Mouse (Mus musculus) spleen, postnatal 10 days (tissue): ENCODE measurements around the gene Ifrd2.

Source experiments
- DNase-seq, 2 experiments: peaks; one replicate each; pipeline ENCODE4 v3.0.0; 2021 to 2022; ENCODE audit warnings: low spot score in 2 of 2

Ifrd2 gene

DNA sequence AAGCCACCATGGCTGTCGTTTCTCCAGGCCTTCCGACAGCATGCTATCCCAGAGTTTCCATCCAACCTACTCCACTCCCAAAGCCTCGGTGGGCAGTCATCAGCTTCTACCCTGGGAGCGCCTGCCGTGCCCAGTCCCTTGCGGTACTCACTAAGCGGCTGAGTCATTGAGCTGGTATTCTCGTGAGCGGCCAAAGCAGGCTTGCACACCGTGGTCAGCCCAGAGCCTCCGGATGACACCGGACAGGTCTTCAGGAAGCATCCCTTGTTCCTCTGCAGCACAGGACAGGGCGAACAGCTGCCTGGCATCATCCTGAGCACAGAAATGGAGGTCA lies 32.1 kb downstream of the Ifrd2 start:
- no peak for DNase-seq

DNA sequence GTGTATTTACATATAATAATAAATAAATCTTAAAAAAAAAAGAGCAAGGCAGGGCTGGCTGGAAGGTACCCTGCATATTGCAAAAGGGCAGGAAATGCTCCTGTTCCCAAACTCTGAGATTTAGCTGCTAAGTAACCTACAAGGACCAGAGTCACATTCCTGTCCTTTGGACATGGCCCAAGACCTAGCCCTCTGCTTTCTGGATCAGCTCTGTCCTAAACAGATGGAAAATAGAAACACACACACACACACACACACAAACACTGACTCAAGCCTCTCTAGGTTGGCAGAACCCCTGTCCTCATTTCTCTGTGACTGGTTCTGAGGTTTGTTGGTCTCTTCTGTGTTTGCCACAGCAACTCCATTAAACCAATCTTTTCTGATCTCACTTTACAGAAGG lies 33.5 kb downstream of the Ifrd2 start:
- no peak for DNase-seq

DNA sequence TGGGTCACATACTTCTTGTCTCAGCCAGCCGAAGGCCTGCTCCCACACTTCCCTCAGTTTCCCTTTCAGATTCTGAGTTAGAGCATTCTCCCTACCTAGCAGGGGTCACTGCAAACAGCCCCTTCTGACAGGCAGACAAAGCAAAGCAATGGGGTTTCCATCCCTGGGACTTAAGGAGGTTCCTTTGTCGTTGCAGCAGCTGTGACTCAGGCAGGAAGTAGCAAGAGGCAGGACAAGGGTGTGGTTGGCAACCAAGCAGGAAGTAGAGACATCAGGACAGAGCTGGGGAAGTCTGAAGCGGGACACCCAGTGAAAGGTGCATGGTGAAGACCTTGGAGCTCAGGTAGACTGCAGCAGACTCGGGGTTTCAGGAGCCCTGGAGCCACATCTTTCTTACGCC lies 37.1 kb downstream of the Ifrd2 start:
- no peak for DNase-seq

DNA sequence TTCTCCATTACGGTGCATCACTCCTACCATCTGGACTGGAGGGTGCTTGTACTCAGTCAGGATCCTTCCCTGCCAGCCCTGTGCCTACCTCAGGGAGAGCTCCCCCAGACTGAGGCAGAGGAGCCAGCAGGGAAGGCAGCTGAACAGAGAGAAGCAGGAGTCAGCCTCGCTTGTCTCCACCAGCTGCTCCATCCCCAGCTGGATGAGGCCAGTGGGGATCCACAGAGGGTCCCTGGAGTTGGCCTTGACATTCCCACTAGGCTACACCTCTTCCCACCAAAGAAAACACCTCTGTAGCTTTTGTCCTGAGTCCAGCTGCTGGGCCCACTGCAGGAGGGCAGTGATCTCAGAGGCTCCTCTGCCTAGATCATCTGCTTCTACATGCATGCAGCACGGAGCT lies 37.5 kb downstream of the Ifrd2 start:
- no peak for DNase-seq

DNA sequence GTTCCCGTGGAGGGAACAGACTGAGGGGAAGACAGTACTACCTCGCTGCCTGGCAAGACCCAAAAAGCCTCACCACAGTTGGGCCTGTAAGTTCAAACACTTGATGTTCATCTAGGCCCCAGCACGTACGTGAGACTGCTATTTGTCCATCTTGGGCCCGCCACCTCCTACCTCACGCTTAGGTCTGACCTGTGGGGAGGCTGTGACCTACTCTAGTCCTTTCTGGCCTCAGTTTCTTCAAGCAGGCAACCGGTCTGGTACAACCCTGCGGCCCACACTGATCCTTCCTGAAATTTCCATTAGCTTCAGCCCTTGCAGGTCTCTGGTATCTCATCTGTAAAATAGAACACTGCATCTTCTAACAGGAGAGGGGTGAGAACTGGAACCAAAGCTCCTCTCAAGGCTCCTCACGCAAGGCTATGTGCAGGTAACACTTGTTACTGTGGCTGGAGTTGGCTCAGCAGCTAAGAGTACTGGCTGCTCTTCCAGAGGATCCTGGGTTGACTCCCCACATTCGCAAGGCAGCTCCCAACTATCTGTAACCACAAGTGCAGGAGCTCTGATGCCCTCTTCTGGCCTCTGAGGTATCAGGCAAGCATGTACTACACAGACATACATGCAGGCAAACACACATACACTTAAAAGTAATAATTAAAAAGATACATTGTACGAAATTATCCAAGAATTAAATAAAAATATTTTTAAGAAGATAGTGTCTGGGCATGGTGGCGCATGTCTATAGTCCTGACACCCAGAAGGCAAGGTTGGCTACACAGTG lies 38.1 kb downstream of the Ifrd2 start:
- DNase-seq, result no peak

DNA sequence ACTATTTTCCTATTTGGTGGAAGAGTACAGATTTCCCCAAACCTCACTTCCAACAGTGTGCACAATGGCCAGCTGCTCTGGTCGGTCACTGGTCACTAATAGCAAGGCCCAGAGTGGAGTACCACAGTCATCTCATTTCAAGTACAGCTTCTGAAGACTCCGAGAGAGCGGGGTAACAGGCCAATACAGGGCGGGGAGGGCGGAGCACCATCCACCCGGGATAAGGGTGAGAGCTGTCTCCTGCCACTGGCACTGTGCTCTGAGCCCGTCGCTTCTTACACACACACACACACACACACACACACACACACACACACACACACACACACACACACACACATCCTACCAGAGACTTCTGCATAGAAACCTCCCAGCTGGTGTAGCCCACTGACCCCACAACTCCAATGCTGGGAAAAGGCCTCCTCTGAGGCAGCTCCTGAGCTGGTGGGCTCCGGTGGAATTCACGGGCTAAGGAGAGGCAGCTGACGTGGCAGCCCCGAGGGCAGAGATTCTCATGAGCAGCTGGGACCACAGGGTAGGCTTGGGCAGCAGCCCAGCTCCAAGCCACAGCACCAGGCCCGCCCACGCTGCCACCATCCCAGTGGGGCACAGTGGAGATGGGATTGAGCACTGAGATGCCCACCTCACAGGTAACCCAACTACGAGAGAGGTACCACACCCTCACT lies 38.9 kb downstream of the Ifrd2 start:
- no peak for DNase-seq

DNA sequence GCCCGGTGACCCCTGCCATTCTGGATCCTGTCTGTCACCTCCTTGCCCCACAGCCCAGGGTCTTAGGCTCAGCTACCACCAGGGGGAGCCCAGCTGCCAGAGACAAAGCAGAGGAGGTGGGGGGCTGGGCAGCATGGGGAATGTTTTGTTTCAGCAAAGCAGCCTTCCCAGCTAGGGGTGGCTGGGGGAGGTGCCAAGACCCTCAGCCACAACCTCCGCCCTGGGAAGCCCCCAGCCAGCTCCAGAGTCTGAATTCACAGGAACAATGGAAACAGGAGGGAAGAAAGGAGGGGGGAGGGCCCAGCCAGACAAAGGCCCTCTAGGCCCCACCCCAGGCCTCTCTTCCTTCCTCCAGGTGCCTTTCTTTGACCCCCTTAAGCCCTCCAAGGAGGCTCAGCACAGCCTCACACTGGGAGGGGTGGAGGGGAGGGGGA lies 39.4 kb downstream of the Ifrd2 start:
- peak; percentile 74 to 89 for DNase-seq

DNA sequence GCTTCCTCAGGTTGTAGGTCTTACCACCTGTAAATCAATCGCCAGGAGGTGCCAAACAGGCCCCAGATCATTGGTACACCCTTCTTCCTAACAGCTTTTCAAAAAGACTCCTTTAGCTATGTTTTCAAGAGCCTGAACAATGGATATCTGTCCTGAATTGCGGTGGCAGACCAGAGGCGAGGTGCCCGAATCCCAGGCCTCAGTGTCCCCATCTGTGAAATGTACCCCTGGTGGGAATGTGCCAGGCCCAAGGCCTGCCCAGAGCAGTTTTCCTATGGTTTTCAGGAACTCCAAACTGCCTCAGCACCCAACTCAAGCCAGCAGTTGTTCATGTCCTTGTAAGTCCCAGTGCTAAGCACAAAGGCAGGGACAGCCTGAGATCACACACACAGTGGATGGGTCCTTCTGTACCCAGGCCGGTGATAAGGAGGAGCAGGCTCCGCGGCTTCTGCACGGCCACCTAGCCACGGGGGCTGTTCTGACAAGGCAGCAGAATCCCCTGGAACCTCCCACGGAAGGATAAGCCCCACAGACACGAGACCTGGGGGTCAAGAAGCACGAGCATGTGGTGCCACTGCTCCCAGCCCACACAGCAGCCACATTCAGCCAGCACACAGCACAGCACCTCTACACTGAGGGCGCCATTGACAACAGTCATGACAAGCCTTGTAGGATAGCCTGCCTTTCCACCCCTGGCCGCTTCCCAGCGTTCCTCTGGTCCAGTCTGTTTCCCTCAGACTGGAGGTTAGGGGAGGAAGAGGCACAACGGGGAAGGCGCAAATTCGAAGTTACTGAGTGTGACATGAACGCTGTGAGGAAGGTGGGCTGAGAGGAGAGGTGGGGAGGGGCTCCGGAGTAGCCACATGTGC lies 40.2 kb downstream of the Ifrd2 start:
- no peak for DNase-seq

DNA sequence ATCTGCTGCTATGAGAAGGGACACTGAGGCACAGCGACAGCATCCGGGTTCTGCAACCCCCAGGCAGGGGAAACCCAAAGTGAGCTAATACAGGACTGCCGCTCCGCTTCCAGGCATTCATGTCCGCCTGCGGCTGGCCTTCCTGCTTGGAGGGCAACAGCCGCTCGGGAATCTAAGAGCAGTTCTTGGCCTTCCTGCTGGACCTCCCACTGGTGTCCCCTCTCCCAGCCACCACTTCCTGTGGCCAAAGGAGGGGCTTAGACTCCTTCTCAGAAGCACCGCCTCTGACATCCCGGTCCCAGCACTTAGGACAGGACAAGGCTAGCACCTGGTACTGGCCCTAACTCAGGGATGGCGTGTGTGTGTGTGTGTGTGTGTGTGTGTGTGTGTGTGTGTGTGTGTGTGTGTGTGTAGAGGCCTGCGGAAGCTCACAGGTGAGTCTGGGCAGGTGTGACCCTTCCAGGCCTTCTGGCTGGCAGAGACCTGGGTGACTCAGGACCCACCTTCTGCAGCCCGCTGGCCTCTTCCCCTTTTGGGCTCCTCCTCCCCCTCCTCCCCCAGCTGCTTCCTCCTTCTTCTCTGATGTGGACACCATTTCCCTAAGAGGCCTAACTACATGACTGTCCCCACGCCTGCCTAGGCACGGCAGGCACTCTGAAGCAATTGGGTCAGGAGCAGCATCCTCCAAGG lies 41.4 kb downstream of the Ifrd2 start:
- peak in 1 of 2 experiments; percentile 78 for DNase-seq

DNA sequence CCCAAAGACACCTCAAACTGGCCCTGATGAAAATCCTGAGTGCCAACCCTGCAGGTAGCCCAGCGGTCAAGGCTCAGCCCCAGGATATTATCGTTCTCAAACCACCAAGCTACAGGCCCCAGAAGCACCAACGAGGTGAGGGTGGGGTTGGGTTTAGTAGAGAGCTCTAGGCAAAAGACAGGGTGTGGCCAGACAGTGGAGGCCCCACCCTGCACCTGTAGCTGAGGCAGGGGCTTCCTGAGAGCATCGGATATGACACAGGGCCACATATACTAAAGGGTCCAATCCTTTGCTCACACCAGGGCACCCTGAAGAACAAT lies 41.9 kb downstream of the Ifrd2 start:
- DNase-seq, result peak in 1 of 2 experiments; percentile 57

DNA sequence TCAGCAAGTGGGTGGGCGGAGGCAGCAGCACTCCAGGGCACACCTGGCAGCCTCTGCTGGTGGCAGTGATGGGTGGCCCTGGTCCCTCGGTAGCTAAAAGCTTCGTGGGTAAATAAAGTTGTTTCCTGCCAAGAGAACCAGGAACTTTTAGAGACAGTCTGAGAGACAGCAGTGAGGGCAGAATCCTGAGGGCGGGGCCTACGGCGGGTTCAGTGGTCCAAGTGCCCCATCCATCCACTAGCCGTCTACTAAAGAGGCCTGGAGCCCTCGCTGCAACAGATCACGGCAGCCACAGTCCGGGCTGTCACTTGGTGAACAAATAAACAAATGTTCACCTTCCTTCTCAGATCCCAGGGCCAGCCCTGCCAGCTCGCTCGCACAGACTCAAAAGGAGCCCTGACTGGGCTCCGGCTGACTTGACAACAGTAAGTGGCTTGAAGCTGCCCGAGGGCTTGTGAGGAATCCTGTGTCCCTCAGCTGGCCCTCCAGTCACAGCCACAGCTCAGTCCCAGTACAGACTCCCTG lies 42.5 kb downstream of the Ifrd2 start:
- DNase-seq, result no peak

DNA sequence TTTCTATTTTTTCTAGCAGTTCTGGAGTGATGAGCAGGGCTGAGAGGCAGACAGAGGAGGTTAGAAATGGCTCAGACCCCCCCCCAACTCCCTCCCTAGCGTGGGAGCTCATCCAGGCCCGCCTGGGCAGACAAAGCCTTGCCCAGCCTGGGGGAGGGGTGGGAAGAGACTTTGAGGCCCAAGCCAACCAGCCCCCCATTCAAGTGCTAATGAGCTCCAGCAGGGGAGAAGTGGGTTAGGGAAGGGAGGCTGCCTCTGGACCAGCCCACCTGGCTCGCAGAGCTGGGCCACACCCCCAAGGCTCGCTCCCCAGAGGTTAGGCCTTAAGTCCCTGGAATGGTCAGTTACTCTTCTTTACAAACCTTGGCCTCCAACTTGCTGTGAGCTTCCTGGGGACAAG lies 43.1 kb downstream of the Ifrd2 start:
- no peak for DNase-seq

DNA sequence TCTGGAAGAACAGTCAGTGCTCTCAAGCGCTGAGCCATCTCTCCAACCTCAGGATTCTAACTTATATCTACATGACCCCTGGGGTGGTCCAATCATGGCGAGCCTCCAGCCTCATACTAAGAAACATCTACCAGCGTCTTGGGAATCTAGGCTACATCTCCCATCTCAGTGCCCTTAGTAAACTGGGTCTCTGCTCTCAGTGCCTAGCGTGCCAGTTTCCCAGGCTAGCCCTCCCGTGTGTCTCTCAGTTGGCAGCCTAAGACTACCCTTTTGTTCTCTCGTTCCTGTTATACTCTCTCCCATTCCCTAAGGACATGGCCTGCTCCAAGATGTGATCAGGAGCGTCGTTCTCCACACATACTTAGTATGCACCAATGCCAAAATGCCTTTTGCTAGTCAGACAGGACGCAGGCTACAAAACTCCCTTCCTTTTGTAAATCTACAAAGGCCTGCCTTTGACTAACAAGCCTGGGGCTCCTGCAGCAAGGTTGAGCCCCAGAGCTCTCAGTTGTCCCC lies 43.9 kb downstream of the Ifrd2 start:
- DNase-seq, result no peak

DNA sequence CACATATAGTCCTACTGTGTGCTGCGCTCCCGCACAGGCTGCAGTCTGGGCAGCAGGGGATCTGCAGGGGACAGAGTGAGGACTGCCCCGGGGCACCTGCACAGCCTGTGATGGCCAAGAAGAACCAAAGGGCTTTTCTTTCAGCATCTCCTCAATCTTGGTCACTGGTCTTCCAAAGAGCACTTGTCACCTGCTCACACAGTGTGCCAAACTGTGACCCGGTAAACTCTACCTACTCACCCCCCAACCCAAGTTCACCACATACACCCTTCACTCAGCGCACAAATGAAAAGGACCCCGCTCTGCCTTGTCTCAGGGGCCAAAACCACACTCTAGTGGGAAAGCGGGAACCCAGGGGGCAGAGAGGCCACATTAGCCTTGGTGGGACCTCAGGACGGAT lies 44.4 kb downstream of the Ifrd2 start:
- DNase-seq, result no peak

DNA sequence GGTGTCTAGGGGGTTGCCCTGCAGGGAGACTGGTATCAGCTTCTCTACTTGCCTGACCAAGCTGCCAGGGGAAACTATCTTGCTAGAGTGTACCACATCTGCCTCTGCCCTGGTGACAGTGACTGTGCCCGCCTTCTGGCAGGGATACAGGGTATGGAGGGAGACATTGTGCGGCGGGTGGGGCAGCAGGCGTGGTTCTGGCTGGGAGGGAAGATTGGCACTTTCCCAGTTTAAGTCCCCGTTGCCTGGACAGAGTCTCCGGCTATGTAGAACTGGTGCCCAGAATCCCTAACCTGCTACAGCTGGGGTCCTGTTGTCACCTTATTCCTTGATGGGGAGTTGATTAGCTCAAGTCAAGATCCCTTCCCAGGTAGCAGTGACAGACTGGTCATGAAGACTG lies 45.0 kb downstream of the Ifrd2 start:
- peak; percentile 73 to 86 for DNase-seq

DNA sequence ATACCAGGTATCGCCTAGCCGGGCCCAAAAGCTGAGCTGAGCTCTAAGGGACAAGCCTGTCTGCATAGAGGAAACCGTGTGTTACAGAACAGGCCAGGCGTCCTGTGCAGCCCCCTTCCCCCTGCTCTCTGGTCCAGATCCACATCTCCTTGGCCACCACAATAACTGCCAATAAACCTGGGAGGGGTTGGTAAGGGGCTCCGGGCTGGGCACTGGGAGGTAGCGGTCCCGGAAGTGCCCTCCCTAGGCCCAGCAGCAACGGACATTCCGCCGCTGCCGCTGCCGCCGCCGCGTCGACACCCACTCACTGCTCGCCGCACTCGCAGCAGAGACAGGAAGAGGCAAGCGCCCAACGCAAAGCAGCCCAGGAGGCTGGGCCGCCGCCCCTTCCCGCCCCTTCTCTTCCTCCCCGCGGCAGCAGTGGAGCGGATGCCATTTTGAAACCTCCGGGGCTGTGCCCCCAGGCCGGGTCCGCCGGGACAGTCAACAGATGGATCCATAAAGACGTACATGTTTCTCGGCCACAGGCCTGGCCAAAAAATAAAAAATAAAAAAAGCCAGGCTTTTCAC lies 45.7 kb downstream of the Ifrd2 start:
- peak; percentile 87 to 89 for DNase-seq

DNA sequence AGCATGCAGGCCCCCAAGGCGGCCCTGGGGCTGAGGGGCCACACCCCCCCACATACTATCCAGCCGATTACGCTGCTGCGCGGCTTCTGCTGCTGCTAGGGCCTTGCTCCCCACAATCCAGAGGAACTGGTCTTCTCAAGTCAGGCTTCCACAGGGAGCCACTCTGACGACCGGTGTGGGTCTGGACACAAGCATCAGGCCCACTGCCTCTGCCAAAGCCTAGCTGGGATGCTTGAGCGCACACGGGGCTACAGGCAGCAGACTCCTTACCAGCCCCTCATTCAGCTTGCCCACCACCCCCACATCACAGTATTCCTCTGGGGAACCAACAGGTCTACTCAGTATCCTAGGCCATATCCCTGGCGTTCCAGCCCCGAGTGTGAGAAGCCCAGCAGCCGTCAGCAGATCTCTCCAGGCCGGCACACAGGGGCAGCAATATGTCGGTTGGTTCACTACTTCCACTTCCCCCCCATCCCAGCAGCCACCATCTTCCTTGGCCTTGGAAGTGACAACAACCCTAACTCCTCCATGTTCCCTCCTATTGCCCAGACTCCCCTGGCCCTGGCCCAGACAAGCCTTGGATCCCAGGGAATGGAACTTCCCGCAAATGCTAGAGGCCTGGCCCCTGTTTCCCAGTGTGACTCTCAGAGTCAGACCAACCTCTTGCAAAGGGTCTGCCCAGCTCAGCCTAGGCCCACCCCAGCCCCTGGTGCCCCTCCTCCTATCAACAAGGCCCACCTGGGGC lies 46.4 kb downstream of the Ifrd2 start:
- peak; percentile 61 to 69 for DNase-seq

DNA sequence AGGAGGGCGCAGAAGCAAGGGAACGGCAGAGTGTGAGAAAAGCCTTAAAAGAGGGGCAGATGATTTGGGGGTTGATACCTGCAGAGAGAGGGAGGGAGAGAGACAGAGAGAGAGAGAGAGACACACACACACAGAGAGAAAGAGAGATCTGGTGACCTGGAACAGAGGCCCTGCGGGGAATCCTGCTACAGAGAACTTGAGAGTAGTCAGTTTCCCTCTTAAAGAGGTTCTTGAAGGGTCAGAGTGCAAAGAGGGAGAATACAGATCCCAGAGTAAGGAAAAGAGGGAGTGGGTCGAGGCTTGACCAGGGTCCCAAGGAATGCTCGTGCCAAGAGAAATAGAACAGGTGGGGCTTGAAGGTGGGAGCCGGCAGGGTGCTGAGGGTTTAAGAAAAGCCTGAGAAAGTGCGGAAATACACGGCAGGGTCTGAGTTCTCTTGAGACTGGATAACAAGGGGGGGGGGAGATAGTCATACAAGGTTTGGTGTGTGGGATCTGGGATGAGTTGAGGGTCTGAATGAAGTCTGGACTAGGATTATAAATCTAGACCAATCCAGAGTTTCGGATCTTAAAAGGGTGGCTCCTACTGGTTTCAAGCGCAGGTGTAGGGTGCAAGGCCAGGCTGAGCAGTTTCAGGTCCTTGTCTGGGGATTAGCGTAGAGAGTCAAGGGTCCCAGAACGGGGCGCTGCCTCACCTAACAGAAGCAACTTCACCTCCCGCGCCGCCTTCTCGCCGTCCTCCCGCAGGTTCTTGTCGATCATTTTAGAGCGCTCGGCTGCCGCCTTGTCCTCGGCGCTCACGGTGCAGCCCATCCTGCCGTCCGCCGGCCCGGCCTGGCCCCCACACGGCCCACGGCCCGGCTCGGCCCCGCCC lies 47.2 kb downstream of the Ifrd2 start:
- DNase-seq, result peak; percentile 40 to 50

DNA sequence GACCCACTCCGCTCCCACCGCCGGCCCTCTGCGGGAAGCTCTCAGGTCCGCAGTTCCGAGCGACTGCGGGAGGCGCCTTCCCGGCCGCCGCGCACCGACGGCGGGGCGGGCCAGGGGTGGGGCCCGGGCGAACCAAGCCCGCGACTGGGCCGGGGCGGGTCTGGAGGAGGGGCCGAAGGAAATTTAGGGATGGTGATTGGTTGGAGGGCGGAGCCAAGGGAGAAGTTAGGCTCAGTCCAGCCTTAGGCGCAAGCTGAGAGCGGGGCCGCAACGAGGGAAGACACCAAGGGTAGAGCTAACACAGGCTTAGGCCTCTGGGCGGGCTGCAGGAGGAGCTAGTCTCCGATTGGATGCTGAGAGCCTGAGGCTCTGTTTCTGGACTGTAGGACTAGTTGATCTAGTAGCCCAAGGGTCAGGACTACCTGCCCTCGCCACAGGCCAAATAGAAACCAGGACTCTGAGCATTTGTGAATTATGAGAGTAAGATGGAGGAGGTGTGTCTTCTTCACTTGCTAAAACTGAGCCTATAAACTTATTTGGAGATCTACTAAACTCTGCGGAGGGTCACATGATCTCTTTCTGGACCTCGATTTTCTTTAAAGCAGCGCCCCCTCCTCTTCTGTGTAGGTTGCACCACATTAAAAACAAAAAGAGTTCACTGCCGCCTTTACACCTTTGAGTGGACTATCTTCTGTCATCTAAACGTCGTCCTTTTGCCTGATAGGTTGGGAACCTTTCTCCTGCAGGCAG lies 48.0 kb downstream of the Ifrd2 start, which contains the start of gene Gnai2:
Gene Gnai2, minus strand, starts transcription at position 89 of the 750 bp plus-strand sequence.
- DNase-seq, result peak; percentile 95 to 98
